Mouse (Mus musculus): ENCODE measurements at regions not wholly inside any gene's neighbourhood (a gene's known extent, or its start where the extent isn't known, plus 50 kb on each side); places are given as distances from the start of the nearest gene placed in this dataset.
"Not testable (repeated sequence)": the region's sequence is repeated elsewhere in the genome, so short reads cannot be mapped to it uniquely, and the experiment has no call there.

DNA sequence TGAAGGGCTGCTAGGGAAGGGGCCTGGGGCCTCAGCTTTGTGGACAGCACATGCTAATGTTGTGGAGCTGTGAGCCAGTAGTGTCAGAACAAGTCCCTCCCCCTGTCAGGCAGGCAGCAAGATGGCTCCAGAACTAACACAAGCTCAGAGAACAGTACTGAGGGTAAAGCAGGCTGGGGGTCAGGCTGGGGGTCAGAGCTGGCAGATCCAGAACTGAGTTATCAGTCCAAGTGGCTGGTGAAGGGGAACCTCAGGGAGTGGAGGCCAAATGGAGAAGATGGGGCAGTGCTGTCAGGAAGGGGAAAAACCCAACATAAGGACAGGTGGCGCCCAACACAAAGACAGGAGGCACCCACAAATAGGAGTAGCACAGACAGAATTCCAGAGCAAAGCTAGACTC is 985.1 kb downstream of the 4930447A16Rik start:
- no peak for ATAC-seq

DNA sequence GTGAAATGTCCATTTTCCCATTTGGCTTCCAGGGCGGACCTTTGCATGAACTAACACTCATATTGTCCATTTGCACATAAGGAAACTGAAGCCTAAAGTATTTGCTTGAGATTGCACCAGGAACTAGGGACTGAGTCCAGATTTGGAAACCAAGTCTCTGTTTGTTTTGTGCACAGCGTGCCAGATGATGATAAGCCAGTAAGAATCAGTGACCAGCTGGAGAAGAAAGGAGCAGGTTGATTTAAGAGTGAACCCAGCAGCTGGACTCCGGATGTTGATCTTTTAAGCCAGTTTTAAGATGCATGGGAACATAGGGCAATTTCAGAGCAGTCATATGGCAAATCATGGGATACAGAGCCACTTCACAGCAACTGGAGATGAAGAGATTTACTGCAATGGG is 987.1 kb downstream of the 4930447A16Rik start:
- no peak for ATAC-seq

DNA sequence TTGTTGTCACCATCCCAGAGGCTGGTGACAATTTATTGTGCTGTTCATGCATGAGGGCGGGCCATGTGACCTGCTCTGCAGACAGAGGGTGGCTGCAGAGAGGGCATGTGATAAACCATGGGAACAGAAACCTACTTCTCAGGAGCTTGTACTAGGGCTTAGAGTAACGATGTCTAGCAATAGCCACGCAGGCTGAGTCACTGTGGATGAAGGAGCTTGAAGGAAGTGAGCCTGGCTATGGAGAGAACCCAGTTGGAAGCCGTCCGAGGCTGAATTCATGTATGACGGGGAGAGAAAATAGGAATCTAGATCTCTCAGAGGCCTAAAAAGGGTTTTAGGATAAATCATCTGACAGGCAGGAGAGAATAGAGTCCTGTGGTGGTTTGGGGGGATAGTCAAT is 988.0 kb downstream of the 4930447A16Rik start:
- ATAC-seq, result no peak

DNA sequence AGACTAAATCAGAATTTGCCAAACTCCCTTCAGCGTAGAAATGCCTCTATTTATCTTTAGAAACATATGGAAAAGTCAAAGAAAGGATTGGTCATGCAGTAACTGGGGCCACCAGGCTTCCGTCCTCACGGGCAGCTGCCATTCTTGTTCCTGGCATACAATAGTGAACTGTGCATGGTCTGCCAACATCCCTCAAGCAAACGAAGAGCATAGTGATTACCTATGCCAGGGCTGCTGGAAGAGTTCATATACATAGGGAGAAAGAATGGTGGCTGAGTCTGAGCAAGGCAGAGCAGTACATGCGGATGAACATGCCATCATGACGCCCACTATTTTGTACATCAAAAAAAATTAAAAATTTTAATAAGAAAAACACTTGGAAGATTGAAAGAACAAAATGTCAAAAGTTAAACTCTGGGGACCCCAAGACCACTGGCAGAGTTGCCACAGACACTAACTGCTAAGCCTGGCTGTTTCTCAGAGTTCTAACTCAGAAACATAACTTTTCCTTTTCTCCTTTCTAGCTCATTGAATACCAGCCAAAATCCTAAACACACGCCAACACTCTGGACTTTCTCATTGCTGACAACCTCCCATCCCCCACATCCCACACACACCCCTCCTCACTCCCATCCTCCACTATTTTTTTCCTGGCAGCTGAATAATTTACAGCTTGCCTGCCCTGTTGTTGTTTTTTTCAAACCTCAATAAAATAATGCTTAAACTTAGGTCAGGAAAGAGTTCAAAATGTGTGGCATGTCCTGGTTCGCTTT is 989.1 kb downstream of the 4930447A16Rik start:
- ATAC-seq, result no peak

DNA sequence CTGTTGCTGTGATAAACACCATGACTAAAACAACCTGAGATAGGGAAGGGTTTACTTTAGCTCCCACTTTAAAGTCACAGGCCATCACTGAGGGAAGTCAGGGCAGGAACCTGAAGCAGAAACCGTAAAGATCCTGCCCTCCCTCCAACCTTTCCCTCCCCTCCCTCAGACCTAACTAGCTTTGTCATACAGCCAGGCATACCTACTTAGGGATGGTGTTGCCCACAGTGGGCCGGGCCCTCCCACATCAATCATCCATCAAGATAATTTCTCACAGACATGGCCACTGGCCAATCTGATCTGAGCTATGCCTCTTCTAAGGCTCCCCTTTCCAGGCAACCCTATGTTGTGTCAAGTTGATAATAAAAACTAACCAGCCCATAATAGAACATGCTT is 989.7 kb downstream of the 4930447A16Rik start:
- ATAC-seq, result no peak

DNA sequence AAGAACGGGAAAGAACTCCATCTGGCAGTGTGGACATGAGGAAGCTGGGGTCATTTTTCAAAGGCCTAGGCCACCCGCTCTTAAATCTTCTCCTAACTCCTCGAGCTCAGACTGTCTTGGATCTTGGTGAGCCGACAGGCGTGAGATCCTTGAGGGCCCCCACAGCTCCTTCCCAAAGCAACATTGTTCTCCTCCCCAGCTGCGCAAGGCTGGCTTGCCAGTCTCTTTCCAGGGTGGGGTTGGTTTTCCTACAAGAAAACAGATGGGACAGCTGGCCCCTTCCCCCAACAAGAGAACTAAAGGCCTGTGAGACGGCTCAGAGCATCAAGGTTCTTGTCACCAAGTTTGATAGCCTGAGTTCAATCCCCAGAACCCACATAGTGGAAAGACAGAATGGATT is 994.3 kb downstream of the 4930447A16Rik start:
- no peak for ATAC-seq

- ATAC-seq, result no peak
Measured at GRCm38 (mm10) chr15:38420784-38421183, 995.4 kb downstream of the 4930447A16Rik start.

GRCm38 (mm10) chr15:38422741-38423140 is 997.4 kb downstream of the 4930447A16Rik start:
- no peak for ATAC-seq

DNA sequence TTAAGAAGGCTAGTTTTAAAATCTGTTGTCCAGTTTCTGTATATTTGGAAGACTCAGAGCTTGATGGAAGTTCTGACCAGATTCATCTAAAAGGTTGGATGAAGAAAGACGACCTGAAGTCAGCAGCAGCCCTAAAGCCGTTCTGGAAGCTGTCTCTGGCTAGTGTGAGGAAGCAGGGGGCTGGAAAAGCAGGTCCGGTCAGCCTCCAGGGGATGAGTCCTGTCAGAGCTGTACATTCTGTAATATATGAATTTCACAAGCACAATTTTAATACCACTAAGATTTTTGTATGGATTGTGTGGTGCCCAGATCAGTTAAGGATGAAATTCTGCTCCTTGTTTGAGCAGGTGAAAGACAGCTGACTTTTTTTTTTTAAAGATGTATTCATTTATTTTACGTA is 1000.2 kb downstream of the 4930447A16Rik start:
- no peak for ATAC-seq

- no peak for ATAC-seq
Measured at GRCm38 (mm10) chr15:38427966-38428365, 1002.6 kb downstream of the 4930447A16Rik start.

DNA sequence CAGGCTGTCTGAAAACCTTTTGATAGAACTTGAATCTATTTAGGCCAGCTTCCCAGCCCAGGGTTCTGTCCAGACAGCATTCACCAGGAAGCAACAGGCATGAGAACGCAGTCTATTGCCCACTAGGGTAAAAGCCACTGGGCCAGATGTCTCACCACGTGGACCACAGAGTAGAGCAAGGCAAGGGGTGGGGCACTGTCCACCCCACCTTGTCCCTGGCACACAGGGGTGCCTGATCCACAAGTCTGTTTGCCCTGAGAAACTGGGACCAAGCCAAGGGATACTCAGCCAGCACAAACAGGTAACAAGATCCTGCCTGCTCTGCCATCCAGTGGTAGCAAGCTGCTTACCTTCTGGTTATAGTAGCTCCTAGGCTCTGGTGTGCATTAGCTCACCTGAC is 1006.3 kb downstream of the 4930447A16Rik start:
- no peak for ATAC-seq

DNA sequence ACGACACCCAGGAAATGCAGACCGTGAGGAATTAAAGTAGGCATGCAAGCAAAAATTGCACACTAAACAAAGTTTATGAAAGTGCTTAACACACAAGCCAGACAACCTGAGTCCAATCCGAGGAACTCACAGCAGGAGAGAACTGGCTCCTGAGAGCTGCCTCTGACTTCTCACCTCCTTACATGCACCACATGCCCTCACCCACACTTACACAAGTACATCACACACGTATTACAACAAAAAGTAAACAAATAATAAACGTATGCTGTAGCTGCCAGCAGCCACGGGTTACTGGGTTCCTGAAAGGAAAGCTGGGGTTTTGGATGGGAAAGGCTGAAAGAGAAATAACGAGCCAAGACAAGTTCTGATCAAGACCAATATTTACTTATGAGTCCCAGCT is 1008.0 kb downstream of the 4930447A16Rik start:
- ATAC-seq, result no peak

DNA sequence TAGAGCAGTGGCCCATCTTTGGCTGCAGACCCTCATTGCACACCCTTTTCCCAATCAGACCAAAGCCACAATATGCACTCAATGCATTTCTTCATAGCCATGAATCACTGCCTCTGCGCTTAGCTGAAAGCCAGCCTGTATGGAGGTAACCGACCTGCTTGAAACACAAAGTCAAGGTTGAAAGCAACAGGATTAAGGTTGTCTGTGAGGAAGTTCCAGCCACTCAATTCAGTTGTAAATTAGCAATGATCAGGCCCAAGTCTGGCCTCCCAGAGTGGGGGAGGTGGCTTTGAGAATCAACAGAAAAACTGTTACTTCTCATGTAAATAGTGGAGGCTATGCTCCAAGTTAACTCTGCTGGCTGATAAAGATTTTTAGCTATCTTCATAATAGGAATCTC is 1008.9 kb downstream of the 4930447A16Rik start:
- not testable (repeated sequence) for ATAC-seq
